11 mouse cellular contexts compared by ENCODE assay signal in the genomic region with DNA sequence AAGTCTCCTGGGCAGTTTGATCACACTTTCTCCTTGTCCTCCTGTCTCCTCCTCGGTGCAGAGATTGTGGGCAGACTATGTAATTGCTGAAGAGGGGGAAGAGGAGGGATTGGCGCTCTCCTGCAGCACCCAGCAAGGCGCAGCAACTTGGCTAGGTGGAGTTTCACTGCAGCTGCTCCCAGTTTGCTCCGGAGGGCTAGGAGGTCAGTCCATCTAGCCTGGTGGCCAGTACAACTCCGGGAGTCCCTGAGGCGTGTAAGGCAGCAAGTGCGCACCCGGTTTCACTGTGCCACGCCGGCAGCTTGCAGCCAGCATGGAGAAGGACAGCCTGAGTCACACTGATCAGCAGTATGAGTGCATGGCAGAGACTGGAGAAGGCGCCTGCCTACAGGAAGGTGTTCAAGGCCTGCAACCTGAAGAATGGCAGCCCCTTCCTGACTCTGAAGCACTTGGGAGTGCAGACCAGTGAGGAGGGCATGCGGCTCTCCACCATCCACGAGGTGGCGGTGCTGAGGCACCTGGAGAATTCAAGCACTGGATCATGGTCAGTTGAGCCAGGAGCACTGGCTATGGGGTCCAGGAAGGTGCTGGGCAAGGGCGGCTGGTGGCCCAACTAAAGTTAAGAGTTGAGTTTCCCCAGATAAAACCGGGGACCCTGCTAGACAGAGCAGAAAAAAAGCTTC. TPM values are rescaled to one million over a fixed set of nuclear protein-coding genes. Genes with fewer than 3 reads are reported as not detected.
A peak's percentile ranks its signal among the peaks of the same experiment; 100 is the strongest.
DNase-seq lines count a peak whose midpoint lies in the region; ATAC-seq and TF ChIP-seq lines count a peak whose summit lies in the region.
"Not testable (repeated sequence)": the region's sequence is repeated elsewhere in the genome, so short reads cannot be mapped to it uniquely, and the experiment has no call there.
"Had no signal": no experiment of that assay in that cellular context is flagged by ENCODE, and none has a peak within 500 bp of the region (broad histone marks: within the 10 kb centered on the region; RNA-seq: fewer than 3 reads in every experiment).

No protein-coding gene starts in this region.

- peak; percentile 9 for DNase-seq in adrenal gland, adult 2 months
- DNase-seq in hindbrain, postnatal 0 days (ENCODE audit: low spot score) = peak; percentile 4
- DNase-seq in kidney, postnatal 4 days = peak; percentile 40 to 51
- DNase-seq in liver, embryonic 14.5 days (ENCODE audit: low read depth in 3 of 3, low spot score in 3 of 3); midbrain, postnatal 0 days (ENCODE audit: low spot score): not testable (repeated sequence)

- not testable (repeated sequence) for TF ChIP-seq EP300 in liver, embryonic 14.5 days (IDR thresholded peaks at IDR 0.05; ENCODE audit: low read depth)

- peak overlapping the region; percentile 34 for H3K4me2 ChIP-seq in embryonic facial prominence, embryonic 12.5 days (replicated peaks)
- peak overlapping the region; percentile 52 for H3K4me2 ChIP-seq in heart, embryonic 11.5 days
- H3K4me2 ChIP-seq in hindbrain, postnatal 0 days (ENCODE audit: low read depth, low read length) = peak overlapping the region; percentile 38; the same call in 1 of the 2 replicates
- not testable (repeated sequence) for H3K4me2 ChIP-seq in liver, embryonic 14.5 days (ENCODE audit: low read depth)
- peak overlapping the region; percentile 24; the same call in 1 of the 2 replicates for H3K4me2 ChIP-seq in midbrain, postnatal 0 days (ENCODE audit: low read depth, low read length, poor library complexity, severe bottlenecking)

- not testable (repeated sequence) for H3K36me3 ChIP-seq in embryonic facial prominence, embryonic 12.5 days; heart, embryonic 11.5 days (ENCODE audit: control insufficient read depth, insufficient read depth, low read length); hindbrain, postnatal 0 days (ENCODE audit: insufficient read depth, low read length); liver, embryonic 14.5 days (replicated peaks; ENCODE audit: control insufficient read depth, insufficient read depth, low read depth); midbrain, postnatal 0 days (ENCODE audit: insufficient read depth, low read length)

- peak; percentile 52 for TF ChIP-seq CTCF in hindbrain, postnatal 0 days (IDR thresholded peaks at IDR 0.05; ENCODE audit: low read depth)
- peak; percentile 34; the same call in 1 of the 2 replicates for TF ChIP-seq CTCF in liver, embryonic 14.5 days (IDR thresholded peaks at IDR 0.05; ENCODE audit: low read depth)
- TF ChIP-seq CTCF in midbrain, postnatal 0 days (IDR thresholded peaks at IDR 0.05) = peak; percentile 52

- H3K4me3 ChIP-seq in embryonic facial prominence, embryonic 12.5 days; hindbrain, postnatal 0 days (ENCODE audit: low read length); liver, embryonic 14.5 days (ENCODE audit: insufficient read depth in 1 of 2, low read depth in 2 of 2, low read length in 2 of 2); midbrain, postnatal 0 days (ENCODE audit: low read depth, low read length): not testable (repeated sequence)
- peak overlapping the region; percentile 19 for H3K4me3 ChIP-seq in heart, embryonic 11.5 days (ENCODE audit: low read depth, low read length)

- WGBS in embryonic facial prominence, embryonic 12.5 days = 13% methylated on average over 14 of the region's 16 CpGs
- 10% methylated on average over 12 of the region's 16 CpGs for WGBS in heart, embryonic 11.5 days (ENCODE audit: insufficient replicate concordance)
- 29% methylated on average over 9 of the region's 16 CpGs for WGBS in hindbrain, postnatal 0 days
- 11% methylated on average over 10 of the region's 16 CpGs for WGBS in liver, embryonic 14.5 days (ENCODE audit: insufficient replicate concordance)
- 12% methylated on average over 11 of the region's 16 CpGs for WGBS in midbrain, postnatal 0 days

- not testable (repeated sequence) for H3K9ac ChIP-seq in embryonic facial prominence, embryonic 12.5 days; heart, embryonic 11.5 days (ENCODE audit: low read depth, low read length); hindbrain, postnatal 0 days (replicated peaks; ENCODE audit: low read length); liver, embryonic 14.5 days (replicated peaks); midbrain, postnatal 0 days (replicated peaks; ENCODE audit: low read length, poor library complexity, severe bottlenecking)

- H3K27me3 ChIP-seq in embryonic facial prominence, embryonic 12.5 days; heart, embryonic 11.5 days (ENCODE audit: control insufficient read depth, insufficient read depth, low read length); hindbrain, postnatal 0 days (ENCODE audit: insufficient read depth, low read length); liver, embryonic 14.5 days (ENCODE audit: control insufficient read depth, insufficient read depth, low read length); midbrain, postnatal 0 days (ENCODE audit: insufficient read depth, low read length): not testable (repeated sequence)

- ATAC-seq in embryonic facial prominence, embryonic 12.5 days (ENCODE audit: insufficient number of reproducible peaks, insufficient read depth, low FRiP score, low TSS enrichment); heart, embryonic 11.5 days (replicated peaks; ENCODE audit: insufficient number of reproducible peaks, low FRiP score, low TSS enrichment); hindbrain, postnatal 0 days; liver, embryonic 14.5 days (ENCODE audit: insufficient read depth); midbrain, postnatal 0 days (ENCODE audit: low FRiP score): not testable (repeated sequence)

- not testable (repeated sequence) for H3K27ac ChIP-seq in embryonic facial prominence, embryonic 12.5 days; heart, embryonic 11.5 days (ENCODE audit: low read depth, low read length); hindbrain, postnatal 0 days; liver, embryonic 14.5 days; midbrain, postnatal 0 days (ENCODE audit: low read depth, low read length)

- not testable (repeated sequence) for H3K9me3 ChIP-seq in embryonic facial prominence, embryonic 12.5 days; heart, embryonic 11.5 days (replicated peaks; ENCODE audit: control insufficient read depth, low read length); hindbrain, postnatal 0 days (ENCODE audit: low read length); liver, embryonic 14.5 days (ENCODE audit: control insufficient read depth, low read length); midbrain, postnatal 0 days (ENCODE audit: low read length)

- not testable (repeated sequence) for H3K4me1 ChIP-seq in embryonic facial prominence, embryonic 12.5 days; heart, embryonic 11.5 days (ENCODE audit: control insufficient read depth, insufficient read depth, low read length); hindbrain, postnatal 0 days (ENCODE audit: insufficient read depth, low read length); liver, embryonic 14.5 days (replicated peaks; ENCODE audit: control insufficient read depth in 2 of 2, insufficient read depth in 2 of 2, low read length in 1 of 2); midbrain, postnatal 0 days (ENCODE audit: insufficient read depth, low read length)

RNA-seq across cellular contexts. Expression of gene Gm6482, which starts 17.5 kb away (rescaled TPM):
- total RNA-seq in adrenal gland, adult 2 months (2021) = not detected
- not detected in 2 replicates for polyA plus RNA-seq in adrenal gland, adult 2 months (2012; rRNA removed)
- polyA plus RNA-seq in embryonic facial prominence, embryonic 12.5 days (2016; fragmentation: Nextera tagmentation; extraction: Ambion mirVana) = not detected in 2 replicates
- polyA plus RNA-seq in heart, embryonic 11.5 days (2014; fragmentation: Nextera tagmentation; extraction: Ambion mirVana) = not detected in 2 replicates
- not detected in 2 replicates for total RNA-seq in hindbrain, postnatal 0 days (2014; rRNA removed)
- polyA plus RNA-seq in hindbrain, postnatal 0 days (2015; fragmentation: Nextera tagmentation; extraction: Ambion mirVana) = not detected in 2 replicates
- polyA plus RNA-seq in liver, embryonic 14.5 days (2012; rRNA removed) = not detected in 2 replicates
- not detected in 2 replicates for polyA plus RNA-seq in liver, embryonic 14.5 days (2014; fragmentation: Nextera tagmentation; extraction: Ambion mirVana)
- total RNA-seq in midbrain, postnatal 0 days (2014; rRNA removed) = 0.33 TPM in 1 of 2 replicates, not detected in the other
- polyA plus RNA-seq in midbrain, postnatal 0 days (2015; fragmentation: Nextera tagmentation; extraction: Ambion mirVana) = 0.12 TPM in 1 of 2 replicates, not detected in the other
- total RNA-seq: adrenal gland, adult 18-20 months; heart, adult 8-10 months; layer of hippocampus, postnatal 14 days had no signal
- polyA plus RNA-seq: neural tube, embryonic 14.5 days had no signal

RNA-seq across cellular contexts. Expression of gene Gm7954, which starts 27.8 kb away (rescaled TPM):
- not detected for total RNA-seq in adrenal gland, adult 2 months (2021)
- polyA plus RNA-seq in adrenal gland, adult 2 months (2012; rRNA removed) = not detected in 2 replicates
- not detected in 2 replicates for polyA plus RNA-seq in embryonic facial prominence, embryonic 12.5 days (2016; fragmentation: Nextera tagmentation; extraction: Ambion mirVana)
- polyA plus RNA-seq in heart, embryonic 11.5 days (2014; fragmentation: Nextera tagmentation; extraction: Ambion mirVana) = not detected in 2 replicates
- total RNA-seq in hindbrain, postnatal 0 days (2014; rRNA removed) = not detected in 2 replicates
- not detected in 2 replicates for polyA plus RNA-seq in hindbrain, postnatal 0 days (2015; fragmentation: Nextera tagmentation; extraction: Ambion mirVana)
- polyA plus RNA-seq in liver, embryonic 14.5 days (2012; rRNA removed) = not detected in 2 replicates
- polyA plus RNA-seq in liver, embryonic 14.5 days (2014; fragmentation: Nextera tagmentation; extraction: Ambion mirVana) = not detected in 2 replicates
- total RNA-seq in midbrain, postnatal 0 days (2014; rRNA removed) = not detected in 2 replicates
- polyA plus RNA-seq in midbrain, postnatal 0 days (2015; fragmentation: Nextera tagmentation; extraction: Ambion mirVana) = not detected in 2 replicates
- total RNA-seq: adrenal gland, adult 18-20 months; heart, adult 8-10 months; layer of hippocampus, postnatal 14 days had no signal
- polyA plus RNA-seq: neural tube, embryonic 14.5 days had no signal

RNA-seq across cellular contexts. Expression of gene Gm7945, which starts 39.4 kb away (rescaled TPM):
- not detected for total RNA-seq in adrenal gland, adult 2 months (2021)
- not detected in 2 replicates for polyA plus RNA-seq in adrenal gland, adult 2 months (2012; rRNA removed)
- polyA plus RNA-seq in embryonic facial prominence, embryonic 12.5 days (2016; fragmentation: Nextera tagmentation; extraction: Ambion mirVana) = not detected in 2 replicates
- polyA plus RNA-seq in heart, embryonic 11.5 days (2014; fragmentation: Nextera tagmentation; extraction: Ambion mirVana) = not detected in 2 replicates
- not detected in 2 replicates for total RNA-seq in hindbrain, postnatal 0 days (2014; rRNA removed)
- polyA plus RNA-seq in hindbrain, postnatal 0 days (2015; fragmentation: Nextera tagmentation; extraction: Ambion mirVana) = 0.13 TPM in 1 of 2 replicates, not detected in the other
- polyA plus RNA-seq in liver, embryonic 14.5 days (2012; rRNA removed) = not detected in 2 replicates
- not detected in 2 replicates for polyA plus RNA-seq in liver, embryonic 14.5 days (2014; fragmentation: Nextera tagmentation; extraction: Ambion mirVana)
- not detected in 2 replicates for total RNA-seq in midbrain, postnatal 0 days (2014; rRNA removed)
- not detected in 2 replicates for polyA plus RNA-seq in midbrain, postnatal 0 days (2015; fragmentation: Nextera tagmentation; extraction: Ambion mirVana)
- total RNA-seq: adrenal gland, adult 18-20 months; heart, adult 8-10 months; layer of hippocampus, postnatal 14 days had no signal
- polyA plus RNA-seq: neural tube, embryonic 14.5 days had no signal
